Mouse (Mus musculus): Measurements from ENCODE around the gene Fras1.

- TF ChIP-seq POLR2A (IDR thresholded peaks at IDR 0.05; ENCODE audit: borderline replicate concordance, low read depth, low read length) (no peak), CTCF (IDR thresholded peaks at IDR 0.05; ENCODE audit: low read depth, low read length) (no peak)
These were observed 181.4 kb downstream of the Fras1 start for GRCm38 (mm10) chr5:96554940-96555679.
